Mouse (Mus musculus) spleen, adult 2 months (tissue): ENCODE results near the gene Plekhj1. TPM values are rescaled to one million over a fixed set of nuclear protein-coding genes. Genes with fewer than 3 reads are reported as not detected.
"Not testable (repeated sequence)": the region's sequence is repeated elsewhere in the genome, so short reads cannot be mapped to it uniquely, and the experiment has no call there.

Experiments
- DNase-seq, 2 experiments: peaks; one replicate each; pipeline versions ENCODE4 v3.0.0 to v3.0.0-alpha.2; 2012 to 2021; ENCODE audit warnings: low spot score in 2 of 2, low read depth in 1 of 2
- H3K27ac ChIP-seq: fragments of 200-500 bp; 2 replicates; pipeline ENCODE4 v1.5.1; 2012; ENCODE audit warnings: low read length, inconsistent platforms; ENCODE audit not compliant: insufficient read depth
- H3K27me3 ChIP-seq: fragments of 200-500 bp; 2 replicates; pipeline ENCODE4 v1.6.1; 2012; ENCODE audit warnings: mild to moderate bottlenecking, moderate library complexity, low read length, inconsistent platforms; ENCODE audit not compliant: control insufficient read depth, insufficient read depth
- H3K36me3 ChIP-seq: fragments of 200-500 bp; 2 replicates; pipeline ENCODE4 v1.6.1; 2012; ENCODE audit warnings: mild to moderate bottlenecking, low read length, inconsistent platforms; ENCODE audit not compliant: control insufficient read depth, insufficient read depth
- H3K4me1 ChIP-seq: fragments of 200-500 bp; 2 replicates; pipeline ENCODE4 v1.6.1; 2011; ENCODE audit warnings: inconsistent platforms; ENCODE audit not compliant: control insufficient read depth, insufficient read depth, insufficient read length
- H3K4me3 ChIP-seq: fragments of 200-500 bp; 2 replicates; pipeline ENCODE4 v1.5.1; 2011; ENCODE audit warnings: mild to moderate bottlenecking, inconsistent platforms; ENCODE audit not compliant: insufficient read depth, insufficient read length; ENCODE audit errors: extremely low read depth
- CTCF ChIP-seq: fragments of 200-500 bp; IDR thresholded peaks from 2 replicates; pipeline ENCODE4 v1.5.1; 2011; ENCODE audit warnings: mild to moderate bottlenecking, inconsistent platforms; ENCODE audit not compliant: insufficient read depth, insufficient read length, insufficient replicate concordance; ENCODE audit errors: extremely low read depth
- POLR2A ChIP-seq: fragments of 200-500 bp; IDR thresholded peaks from 2 replicates; pipeline ENCODE4 v1.6.1; 2011; ENCODE audit warnings: low read depth, low read length, inconsistent platforms
- WGBS: fragments of 180-500 bp; shearing (Covaris S2); methylation state at CpG from one replicate; pipeline ENCODE4 v1.1.7; 2018; 5-methylcytosine and 5-hydroxymethylcytosine counted together
- polyA plus RNA-seq: library from polyadenylated mRNA; depleted of rRNA; stranded (reverse); fragments of >200 nt; gene quantifications from 2 replicates; pipeline ENCODE4 v1.2.3, GENCODE M21; 2012

Gene Plekhj1
- polyA plus RNA-seq, 1 experiment, result 71.8 TPM

DNA sequence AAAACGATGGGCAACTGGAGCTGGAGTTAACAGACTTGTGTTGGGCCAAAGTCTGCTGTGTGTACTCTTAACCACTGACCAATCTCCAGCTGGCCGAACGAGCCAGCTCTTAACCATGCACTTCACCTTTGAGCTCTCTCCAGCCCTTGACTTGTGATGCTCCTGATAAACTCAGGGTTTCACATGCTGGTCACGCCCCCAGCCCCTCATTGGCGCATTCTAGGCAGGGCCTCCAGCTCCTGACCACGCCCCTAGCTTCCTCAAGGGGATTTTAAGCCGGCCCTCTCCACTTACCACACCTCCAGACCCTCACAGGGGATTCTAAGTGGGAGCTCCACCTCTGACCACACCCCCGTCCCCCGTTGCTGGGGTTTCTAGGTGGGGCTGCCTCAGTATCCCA lies 32.7 kb upstream of the Plekhj1 start:
- WGBS, result 18% methylated on average over 9 of the region's 9 CpGs
- H3K27me3 ChIP-seq, result no peaks in the 10 kb centered on the region
- no peak overlapping the region for H3K27ac ChIP-seq
- peak in 1 of 2 experiments; percentile 45 for DNase-seq
- TF ChIP-seq POLR2A (no peak), CTCF (no peak)
- H3K4me1 ChIP-seq, result peaks cover 3% of the 10 kb centered on the region
- peaks cover 15% of the 10 kb centered on the region for H3K36me3 ChIP-seq
- H3K4me3 ChIP-seq, result no peak overlapping the region

DNA sequence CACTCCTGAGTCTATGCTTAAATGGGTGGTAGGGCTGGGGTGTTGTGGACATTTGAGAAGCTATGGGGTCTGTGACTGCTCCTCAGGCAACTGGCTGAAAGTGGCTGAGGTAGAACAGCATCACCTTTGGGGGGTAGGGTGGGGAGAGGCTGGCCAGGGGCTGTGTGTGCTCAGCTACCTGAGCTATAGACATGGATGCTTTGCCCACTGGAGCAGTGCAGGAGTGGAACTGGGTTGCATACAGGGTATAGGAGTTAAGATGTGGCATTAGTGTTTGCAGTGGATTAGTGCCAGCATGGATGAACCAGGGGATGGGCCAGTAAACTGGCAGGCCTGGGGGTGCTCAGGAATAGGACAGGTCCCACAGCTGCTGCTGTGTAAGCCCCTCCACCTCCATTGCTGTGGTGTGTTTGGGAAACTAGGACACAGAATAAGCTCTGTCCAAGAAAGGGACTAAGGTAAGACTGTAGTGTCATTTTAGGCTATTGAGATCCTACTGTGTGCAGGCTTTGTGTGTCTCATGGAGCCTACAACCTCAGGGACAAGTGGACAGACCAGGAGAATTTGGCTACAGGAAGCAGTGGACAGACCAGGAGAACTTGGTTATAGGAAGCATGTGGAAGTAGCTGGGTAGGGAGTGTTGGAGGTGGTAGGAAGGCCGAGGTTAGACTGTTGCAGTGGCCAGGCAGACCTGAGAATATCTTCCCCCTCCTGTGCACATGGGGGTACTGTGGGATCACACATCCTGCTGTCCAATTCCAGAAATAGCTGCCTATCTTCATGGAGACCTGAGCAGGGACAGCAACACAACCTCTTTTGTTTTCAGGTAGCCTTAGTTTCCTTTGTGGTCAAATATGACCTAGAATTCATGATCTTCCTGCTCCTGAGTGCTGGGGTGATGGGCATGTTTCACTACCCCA lies 31.2 kb upstream of the Plekhj1 start:
- no peaks in the 10 kb centered on the region for H3K27me3 ChIP-seq
- 64% methylated on average over 1 of the region's 1 CpGs for WGBS
- peaks cover 15% of the 10 kb centered on the region for H3K36me3 ChIP-seq
- no peak for TF ChIP-seq CTCF
- TF ChIP-seq POLR2A, result no peak
- H3K4me3 ChIP-seq, result no peak overlapping the region
- no peak overlapping the region for H3K27ac ChIP-seq
- H3K4me1 ChIP-seq, result peaks cover 4% of the 10 kb centered on the region
- DNase-seq, result no peak

DNA sequence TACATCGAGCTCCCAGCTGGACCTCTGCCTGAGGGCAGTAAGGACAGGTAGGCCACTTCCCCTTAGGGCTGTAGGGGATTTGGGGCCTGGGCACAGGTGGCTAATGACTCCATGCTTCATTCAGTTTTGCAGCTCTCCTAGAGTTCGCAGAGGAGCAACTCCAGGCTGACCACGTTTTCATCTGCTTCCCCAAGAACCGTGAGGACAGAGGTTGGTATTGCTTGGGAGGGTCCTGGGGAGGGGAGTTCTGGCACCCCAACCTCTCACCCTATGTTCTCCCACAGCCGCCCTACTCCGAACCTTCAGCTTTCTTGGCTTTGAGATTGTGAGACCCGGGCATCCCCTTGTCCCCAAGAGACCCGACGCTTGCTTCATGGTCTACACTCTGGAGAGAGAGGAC lies 30.2 kb upstream of the Plekhj1 start:
- not testable (repeated sequence) for H3K27ac ChIP-seq, DNase-seq, H3K4me3 ChIP-seq, H3K27me3 ChIP-seq
- Histone ChIP-seq H3K4me1 (peaks cover 13% of the 10 kb centered on the region; the same call in 1 of the 2 replicates), H3K36me3 (peaks cover 15% of the 10 kb centered on the region)
- 77% methylated on average over 8 of the region's 9 CpGs for WGBS

DNA sequence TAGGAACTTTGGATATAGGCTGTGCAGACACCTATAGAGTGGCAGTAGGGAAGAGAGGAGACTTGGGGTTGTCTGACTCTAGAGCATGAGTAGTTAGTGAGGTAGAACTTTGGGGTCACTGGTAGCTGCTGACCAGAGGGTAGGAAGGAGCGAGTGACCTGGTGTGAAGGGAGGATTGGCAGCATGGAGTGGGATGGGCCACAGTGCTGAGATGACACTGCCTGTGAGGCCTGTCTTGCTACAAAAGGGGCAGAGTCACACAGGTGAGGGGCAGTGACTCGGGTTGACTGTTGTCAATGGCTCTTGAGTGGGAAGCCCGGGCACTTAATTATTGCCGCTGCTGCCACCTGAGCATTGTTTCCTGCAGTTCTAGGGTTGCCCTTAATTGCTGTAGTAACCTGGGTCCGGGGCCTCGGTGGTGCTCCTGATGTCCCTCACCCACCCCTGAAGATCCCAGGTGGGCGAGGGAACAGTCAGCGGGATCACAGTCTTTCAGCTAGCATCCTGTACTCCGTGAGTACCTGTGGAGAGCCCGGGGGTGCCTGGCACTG lies 29.5 kb upstream of the Plekhj1 start:
- Histone ChIP-seq H3K4me1 (peaks cover 14% of the 10 kb centered on the region; the same call in 1 of the 2 replicates), H3K27ac (no peak overlapping the region)

DNA sequence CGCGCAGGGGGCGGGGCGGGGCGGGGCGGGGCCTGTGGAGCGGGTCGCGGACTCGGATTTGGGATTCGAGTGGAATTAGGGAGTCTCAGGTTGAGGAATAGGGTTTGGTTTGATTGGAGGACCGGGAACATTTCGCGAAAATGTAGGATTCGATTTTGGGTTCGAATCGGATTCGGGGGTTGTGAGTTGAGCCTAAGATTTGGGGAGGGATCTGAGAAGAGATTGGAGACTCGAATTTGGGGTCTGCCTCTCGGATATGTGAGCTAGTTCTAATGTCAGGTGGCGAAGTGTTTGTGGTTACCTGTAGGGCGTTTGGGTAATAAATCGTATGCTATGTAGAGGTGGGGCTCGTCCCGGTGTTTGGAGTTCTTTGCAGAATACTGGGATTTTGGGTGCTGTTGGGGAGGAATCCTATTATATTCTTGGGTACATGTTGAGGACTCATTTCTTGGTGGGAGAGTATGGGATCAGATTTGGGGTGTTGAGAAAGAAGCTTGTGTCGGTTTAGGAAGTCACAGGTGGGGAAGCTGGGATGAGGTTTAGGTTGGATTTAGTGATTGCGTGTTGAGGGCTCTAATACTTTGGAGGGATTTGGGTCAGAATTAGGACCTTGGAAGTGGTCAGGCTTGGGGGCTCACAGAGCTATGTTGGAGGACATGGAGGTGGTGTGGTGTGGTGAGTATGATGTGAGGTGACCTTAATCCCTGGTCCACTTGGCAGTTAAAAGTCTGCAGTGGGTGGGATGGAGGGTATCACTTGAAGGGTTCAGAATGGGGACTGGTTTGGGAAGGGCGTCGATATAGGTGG lies 28.8 kb upstream of the Plekhj1 start:
- Histone ChIP-seq H3K27ac (no peak overlapping the region; the same call in 1 of the 2 replicates), H3K36me3 (peaks cover 15% of the 10 kb centered on the region), H3K4me3 (peak overlapping the region; percentile 91), H3K4me1 (peaks cover 14% of the 10 kb centered on the region; the same call in 1 of the 2 replicates), H3K27me3 (no peaks in the 10 kb centered on the region)
- no peak for DNase-seq
- WGBS, result 3% methylated on average over 29 of the region's 29 CpGs
- TF ChIP-seq CTCF, result no peak
- TF ChIP-seq POLR2A, result no peak

More for the DNA sequence above, 29.5 kb upstream of the Plekhj1 start:
- no peak for DNase-seq
- peaks cover 15% of the 10 kb centered on the region for H3K36me3 ChIP-seq
- 56% methylated on average over 10 of the region's 10 CpGs for WGBS
- H3K27me3 ChIP-seq, result no peaks in the 10 kb centered on the region
- H3K4me3 ChIP-seq, result peak overlapping the region; percentile 91; the same call in 1 of the 2 replicates
- TF ChIP-seq POLR2A (no peak), CTCF (no peak)

DNA sequence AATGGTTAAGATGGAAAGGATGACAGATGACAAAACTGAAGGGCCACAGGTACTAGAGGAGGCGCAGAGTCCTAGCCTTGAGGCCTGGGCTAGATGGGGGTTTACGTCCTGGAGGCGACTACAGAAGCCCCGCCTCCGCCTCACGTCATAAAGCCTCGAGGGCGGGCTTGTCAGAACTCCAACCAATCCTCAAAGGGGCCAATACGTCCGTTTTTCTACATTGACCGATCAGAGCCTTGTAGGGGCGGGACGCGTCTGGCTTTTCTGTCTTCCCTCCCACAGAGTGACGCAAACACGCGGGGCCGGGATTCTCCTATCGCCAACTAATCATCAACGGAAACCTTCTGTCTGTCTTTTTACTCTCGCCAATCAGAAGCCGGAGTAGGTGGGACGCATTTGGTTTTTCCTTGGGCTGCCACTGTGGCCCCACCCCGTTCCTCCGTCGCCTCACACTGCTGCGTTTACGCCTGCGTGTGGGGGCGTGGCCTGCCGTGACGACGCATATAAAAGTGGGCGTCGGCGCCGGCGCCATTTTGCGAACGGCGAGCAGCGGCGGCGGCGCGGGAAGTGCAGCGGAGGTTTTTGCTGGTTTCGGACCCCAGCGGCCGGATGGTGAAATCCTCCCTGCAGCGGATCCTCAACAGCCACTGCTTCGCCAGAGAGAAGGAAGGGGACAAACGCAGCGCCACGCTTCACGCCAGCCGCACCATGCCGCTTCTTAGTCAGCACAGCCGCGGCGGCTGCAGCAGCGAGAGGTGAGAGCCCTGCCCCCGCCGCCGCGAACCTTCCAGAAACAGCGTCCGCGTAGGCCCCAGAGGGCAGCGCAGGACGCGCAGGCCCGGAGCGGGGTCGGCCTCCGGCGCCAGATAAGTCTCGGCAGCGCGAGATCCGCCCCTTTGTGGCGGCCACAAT lies 28.0 kb upstream of the Plekhj1 start, which contains the start of gene Oaz1:
TSS of gene Oaz1 (plus strand) at position 506 of the 912 bp plus-strand sequence.
- Histone ChIP-seq H3K4me1 (peaks cover 14% of the 10 kb centered on the region; the same call in 1 of the 2 replicates), H3K27me3 (no peaks in the 10 kb centered on the region), H3K36me3 (peaks cover 15% of the 10 kb centered on the region), H3K27ac (peak within 1 kb of the TSS; percentile 91), H3K4me3 (peak within 1 kb of the TSS; percentile 91)
- WGBS, result under 1% methylated on average over 74 of the region's 82 CpGs
- TF ChIP-seq POLR2A (peak; percentile 71), CTCF (no peak)
- peak; percentile 98 to 100 for DNase-seq
